Mouse (Mus musculus) kidney, adult 18-20 months (tissue): ENCODE measurements around the gene Gm9767.

Experiments
- DNase-seq: peaks from one replicate; pipeline ENCODE4 v3.0.0; 2021

Gm9767 gene

DNA sequence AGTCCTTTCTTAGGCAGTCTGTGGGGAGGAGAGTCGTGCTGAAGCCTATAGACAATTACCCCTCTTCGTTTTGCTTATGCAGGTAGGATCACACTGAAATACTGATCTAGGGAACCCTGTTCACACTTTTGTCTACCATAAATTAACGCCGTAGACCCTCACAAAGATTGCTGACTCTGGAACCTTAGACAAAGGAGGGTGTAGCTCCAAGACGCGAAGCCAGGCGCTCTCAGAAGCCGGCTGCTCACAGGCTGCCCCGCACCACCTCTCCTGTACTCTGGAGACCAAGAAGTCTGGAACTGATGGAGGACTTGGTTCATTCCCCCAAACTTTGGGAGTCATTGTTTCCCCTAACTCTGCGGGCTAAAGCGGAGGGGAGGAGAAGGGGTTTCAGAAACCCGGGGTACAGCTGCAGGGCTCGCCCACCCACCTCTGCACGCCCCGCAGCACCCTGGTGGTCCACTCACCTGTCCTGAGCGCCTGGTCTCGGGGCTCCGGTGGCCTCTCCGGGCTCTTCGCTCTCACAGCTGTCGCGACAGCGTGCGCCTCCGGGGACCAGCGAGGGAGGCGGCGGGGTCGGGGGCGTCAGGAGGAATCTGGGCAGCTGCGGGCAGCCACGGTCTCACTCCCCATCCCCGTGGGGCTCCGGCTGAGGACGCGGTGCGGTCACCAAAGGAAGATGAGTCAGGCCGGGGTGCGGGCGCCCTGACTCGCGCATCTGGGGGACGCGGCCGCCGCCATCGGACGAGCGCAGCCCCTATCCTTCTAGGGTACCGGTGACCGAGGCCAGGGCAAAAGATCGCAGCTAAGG is at the start of gene Gm9767:
Gene Gm9767, plus strand, starts transcription at position 585 of the 811 bp plus-strand sequence.
- no peak for DNase-seq

DNA sequence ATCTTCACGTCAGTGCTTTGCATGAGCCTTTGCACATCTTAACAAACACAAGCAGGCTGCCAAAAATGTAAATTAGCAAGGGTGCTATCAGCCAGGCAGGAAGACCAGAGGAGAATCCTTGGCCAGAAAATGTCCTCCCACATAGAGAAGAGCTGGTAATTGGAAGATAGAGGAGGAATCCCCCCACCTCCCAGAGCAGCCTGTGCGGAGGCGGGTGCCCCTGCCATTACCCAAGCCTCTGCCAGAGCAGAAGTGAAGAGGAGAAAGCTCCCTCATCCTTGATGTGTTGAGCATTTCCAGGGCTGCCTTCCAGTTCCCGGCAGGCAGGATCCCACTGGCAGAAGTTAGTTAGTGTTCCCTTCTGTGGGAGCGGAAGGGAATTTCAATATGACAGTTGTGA is 43.1 kb upstream of the Gm9767 start:
- DNase-seq, result no peak

DNA sequence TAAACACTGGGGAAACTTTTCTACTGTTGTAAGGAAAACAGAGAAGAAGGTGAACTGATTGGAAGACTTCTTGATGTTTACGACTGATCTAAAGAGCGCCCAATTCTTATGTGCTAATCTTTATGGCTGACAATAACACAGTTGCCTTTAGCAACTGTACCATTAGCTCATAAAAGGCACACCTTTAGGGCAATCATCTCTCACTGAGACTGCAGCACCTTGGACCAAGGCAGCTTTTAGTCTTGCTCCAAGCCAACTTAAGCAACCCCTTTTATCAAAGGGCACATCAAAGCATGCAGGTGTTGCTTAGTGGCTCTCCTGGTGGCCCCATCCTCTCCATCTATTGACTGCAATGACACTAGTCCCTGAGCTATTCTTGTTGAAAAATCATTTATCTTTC is 26.9 kb upstream of the Gm9767 start:
- DNase-seq, result no peak

DNA sequence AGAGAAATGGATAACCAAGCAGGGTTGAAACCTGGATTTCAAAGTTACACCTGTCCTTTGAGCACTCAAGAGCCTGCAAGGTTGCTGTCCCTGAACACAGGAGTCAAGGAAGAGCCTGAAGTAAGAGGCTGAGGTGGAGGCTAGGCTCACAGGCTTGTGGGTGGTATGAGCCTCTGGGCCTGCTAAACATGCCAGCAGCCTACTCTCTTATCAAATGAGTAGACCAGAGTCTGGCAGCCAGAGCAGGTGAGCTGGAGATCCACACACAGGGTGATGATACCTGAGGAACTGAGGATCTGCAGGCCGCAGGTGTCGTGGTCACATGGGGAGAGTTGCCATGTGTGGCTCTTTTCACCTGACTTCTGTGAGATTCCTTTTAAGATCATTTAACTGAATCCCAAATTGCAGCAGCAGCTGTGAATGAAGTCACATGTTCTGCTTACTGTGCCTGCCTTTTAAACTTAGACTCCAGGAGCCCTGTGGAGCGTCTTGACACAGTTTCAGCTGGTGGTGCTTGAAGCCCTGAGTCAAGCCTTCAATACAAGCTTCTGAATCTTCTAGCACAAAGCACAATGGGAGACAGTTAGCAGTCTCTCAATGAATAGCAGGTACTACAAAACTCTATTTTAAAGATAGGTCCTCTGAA is 18.3 kb upstream of the Gm9767 start:
- DNase-seq, result no peak

DNA sequence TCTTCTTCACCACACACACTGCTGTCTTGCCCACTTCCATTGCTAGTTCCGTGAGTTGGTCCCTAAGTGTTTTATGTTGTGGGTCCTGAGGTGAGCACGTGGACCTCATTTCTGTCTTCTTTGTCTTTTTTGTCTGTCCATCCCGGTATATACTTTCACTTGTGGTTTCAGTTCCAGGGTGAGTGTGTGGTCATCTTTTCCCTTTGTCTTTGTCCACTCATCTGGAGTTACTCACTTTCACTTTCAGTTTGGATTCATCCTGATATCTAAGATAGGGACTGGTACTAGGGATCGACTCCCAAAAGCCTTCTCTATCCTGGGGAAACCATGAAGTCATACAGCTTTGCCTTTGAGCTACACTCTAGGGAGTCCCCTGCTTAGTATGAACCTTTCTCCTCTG is 15.0 kb upstream of the Gm9767 start:
- DNase-seq, result no peak

DNA sequence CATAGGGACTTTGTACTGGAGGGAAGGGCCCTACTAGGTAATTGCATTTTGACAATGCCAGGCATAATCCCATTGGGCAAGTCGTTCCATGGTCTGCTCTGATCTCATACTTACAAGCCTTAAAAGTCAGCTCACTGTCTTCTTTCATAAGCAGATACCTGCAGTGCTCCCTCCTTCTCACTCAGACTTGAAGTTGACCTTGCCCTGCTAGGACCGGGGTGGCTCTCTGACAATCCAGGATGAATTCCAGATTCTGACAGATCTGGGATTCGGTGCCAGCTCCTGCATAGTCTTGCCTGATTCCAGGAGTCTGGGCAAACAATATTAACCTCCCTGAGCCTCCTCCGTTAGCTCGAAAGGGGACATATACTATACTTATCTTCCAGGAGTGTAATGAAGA is 6.1 kb upstream of the Gm9767 start:
- no peak for DNase-seq

DNA sequence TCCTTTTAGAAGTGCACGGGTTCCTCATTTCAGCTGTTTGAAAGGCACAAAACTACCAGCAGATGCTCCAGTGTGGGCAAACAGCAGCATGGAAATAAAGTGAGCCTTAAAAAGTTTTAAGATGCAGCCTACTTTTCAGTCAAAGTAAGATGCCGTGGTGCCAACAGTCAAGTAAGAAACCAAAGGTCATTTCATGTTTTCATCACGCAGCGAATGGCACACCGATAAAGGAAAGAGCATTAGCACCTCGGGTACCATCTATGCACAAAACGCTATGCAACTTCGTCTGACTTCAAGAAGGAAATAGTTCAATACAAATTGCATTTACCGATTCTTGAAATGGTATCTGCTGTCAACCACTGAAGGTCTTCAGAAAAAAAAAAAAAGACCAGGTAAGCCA is 1.1 kb upstream of the Gm9767 start:
- DNase-seq, result no peak

DNA sequence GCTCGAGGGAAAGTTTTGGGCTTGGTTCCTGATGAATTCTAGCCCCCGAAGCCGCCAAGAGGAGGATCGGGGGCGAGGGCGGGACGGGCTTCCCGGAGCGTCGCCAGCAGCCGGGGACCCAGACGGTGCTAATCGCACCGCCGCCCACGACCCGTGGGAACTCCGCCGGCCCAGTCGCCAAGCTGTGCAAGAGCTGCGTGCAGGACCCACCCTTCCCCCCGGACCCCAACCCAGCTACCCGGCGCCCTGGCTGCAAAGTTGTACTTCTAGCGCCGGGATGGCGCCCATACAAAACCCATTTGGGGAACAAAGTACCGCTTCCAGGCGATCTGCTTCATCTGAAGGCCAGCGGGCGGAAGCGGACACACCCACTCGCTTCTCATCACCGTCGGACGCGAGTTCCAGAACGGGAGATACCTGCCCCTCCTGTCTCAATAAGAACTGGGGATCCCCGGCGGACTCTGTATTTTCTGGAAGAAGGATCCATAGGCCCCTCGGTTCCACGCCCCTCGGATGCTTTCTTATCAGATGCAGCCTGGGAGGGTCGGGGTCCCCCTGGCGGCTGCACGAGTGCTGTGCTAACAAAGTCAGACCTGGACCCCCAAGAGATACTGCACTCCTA is 577 bp downstream of the Gm9767 start, which contains the start of gene Tmem200a:
Gene Tmem200a, minus strand, starts transcription at position 532 of the 622 bp plus-strand sequence.
- DNase-seq, result peak; percentile 22

DNA sequence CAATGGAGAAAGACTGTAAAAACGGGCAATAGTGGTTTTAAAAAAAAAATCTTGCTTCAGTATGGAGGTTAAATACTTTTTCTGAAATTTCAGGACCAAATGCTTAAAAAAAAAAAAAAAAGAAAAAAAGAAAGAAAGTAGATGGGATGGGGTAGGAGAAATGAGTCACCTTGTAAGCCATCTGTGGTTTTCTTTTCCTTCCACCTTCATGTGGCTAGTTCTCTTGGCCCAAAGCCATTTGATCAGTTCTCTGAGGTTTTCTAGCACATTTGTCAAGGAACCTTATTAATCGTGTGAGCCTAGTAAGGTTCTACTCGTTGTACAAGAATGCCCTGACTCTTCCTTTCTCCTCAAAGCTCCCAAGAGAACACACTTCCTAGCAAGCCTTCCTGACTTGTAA is 1.6 kb downstream of the Gm9767 start:
- no peak for DNase-seq

DNA sequence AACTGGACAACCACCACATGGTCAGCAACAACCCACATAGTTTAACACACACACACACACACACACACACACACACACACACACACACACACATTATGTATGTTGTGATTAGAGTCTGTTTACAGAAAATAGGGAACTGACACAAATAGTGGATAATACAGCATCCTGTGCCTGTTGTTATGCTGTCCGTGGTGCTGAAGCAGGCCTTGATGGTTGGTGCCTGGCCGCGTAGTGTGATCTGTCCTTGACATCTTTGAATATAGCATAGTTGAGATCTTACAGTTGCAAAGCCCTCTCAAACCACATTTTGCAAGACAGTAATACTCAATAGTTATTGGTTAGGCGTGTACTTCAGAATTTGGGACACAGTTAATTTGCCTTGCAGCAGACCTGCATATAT is 4.0 kb downstream of the Gm9767 start:
- DNase-seq, result no peak

DNA sequence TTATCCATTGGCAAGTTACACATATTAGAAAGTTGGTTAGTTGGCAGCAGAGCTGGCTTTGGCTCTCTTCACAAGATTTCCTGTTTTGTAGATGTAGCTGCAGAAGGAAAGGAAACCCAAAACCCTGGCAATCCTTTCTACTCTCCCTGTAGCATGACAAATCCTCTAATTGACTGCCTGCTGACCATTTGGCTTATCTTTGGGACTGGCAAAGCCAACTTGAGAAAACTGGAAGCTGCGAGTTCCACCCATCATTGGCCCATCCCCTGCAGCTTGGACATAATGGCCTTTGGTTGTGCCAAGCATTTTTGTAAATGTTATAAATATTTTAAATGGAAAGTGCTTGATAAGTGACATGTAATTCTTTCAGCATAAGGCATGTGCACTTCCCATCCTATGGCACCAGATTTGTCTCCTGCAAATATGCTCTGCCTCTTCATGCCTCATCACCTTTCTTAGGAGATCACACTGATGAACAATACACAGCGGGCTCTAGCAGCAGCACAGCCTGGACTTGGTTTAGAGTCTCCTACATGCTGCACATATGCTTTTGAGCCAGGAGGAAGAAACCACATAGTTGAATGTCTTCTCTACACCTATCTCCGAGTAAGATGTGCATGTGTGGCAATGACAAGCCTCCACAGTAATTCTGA is 25.4 kb downstream of the Gm9767 start:
- no peak for DNase-seq

DNA sequence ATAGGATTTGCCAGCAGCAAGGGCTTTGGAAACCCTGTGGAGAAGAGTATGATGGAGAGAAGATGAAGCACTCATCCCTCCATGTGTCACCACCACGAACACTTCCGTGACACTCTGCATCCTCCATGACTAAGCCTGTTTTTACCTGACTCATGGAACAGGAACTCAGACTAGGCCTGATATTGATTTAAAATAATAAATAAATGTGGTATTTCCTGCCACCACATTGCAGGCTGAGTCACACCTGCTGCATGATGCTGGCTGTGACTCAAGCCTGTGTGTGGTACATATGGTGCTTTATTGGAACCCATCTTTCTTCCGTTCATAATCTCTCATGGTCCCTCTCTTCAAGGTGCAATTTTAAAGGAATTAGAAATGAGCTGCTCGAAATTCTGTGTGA is 36.4 kb downstream of the Gm9767 start:
- no peak for DNase-seq

DNA sequence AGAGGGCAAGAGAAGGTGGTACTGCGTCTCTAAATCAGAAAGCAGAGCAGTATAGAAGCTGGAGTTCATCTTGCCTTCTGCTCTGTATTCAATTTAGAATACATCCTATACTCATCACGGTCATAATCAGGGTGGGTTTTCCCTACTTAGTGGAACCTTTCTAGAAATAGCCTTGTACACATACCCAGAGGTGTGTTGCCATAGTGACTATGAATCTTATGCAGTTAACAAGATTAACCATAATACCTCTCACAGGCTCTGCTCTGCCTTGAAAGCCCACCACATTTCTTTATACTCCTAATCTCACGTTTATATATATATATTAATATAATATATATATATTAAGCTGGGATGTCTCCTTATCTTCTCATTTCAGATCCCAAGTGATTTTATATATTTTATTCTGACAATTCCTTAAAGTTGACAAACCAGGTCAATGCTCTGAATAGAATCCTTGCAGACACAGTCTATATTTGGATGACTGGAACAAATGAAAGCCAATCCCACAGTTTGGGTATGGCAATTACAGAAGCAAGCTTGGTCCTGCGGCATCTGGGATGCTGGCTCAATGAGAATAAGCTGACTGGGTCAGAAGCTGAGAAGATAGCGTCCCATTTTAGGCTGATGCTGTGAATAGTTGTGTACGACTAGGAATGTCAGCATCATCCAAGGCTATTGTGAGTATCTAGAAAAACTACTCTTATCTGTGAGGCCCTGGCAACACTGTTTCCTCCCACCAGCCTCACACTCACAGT is 41.2 kb downstream of the Gm9767 start:
- DNase-seq, result no peak

DNA sequence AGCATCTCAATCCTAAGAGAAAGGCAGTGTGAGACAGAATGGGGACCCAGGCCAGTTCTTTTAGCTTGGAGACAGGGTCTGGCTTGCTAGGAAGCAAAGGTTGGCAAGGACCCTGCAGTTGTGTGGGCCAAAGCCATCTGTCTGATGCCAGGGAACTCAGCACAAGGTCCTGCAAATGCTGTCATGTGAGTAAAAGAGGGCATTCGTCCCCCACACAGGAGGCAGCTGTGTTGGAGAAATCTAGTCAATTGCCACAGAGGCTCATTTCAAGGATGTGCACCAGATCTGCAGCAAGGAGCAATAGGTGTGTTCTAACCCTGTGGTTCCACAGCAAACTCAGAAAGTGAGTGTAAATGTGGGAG is 41.7 kb downstream of the Gm9767 start:
- DNase-seq, result no peak
